In the genomic region with DNA sequence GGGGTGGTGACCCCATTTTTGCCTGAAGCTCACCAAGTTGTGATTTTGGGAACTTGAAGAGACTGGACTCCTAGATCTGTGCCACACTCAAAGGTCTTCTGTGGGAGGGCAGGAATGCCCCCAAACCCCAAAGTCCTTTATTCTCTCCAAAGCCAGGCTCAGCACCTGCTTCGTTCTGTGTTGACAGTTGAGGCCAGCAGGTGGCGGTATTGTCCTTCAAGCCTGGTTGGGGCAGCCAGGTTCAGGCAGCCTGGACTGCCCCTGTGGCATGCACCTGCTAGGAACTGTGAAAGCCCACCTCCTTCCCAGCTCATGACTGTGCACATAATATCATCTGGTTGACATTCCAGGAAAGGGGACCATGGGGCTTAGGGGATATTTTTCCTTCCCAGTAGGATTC, we compare ENCODE assay signal across 9 mouse cellular contexts.
DNase-seq lines count a peak whose midpoint lies in the region; ATAC-seq and TF ChIP-seq lines count a peak whose summit lies in the region.
"Had no signal": no experiment of that assay in that cellular context is flagged by ENCODE, and none has a peak within 500 bp of the region (broad histone marks: within the 10 kb centered on the region; RNA-seq: fewer than 3 reads in every experiment).

No protein-coding gene starts in this region.

- WGBS in cerebellum, adult 2 months = 48% methylated on average over 2 of the region's 2 CpGs
- WGBS in kidney, adult 2 months = 58% methylated on average over 2 of the region's 2 CpGs
- 50% methylated on average over 2 of the region's 2 CpGs for WGBS in kidney, embryonic 15.5 days
- WGBS in embryonic facial prominence, embryonic 10.5 days = 48% methylated on average over 2 of the region's 2 CpGs

- no peak for ATAC-seq in kidney, embryonic 15.5 days (replicated peaks; ENCODE audit: low FRiP score)

- TF ChIP-seq CTCF in cerebellum, adult 2 months (IDR thresholded peaks at IDR 0.05; ENCODE audit: borderline replicate concordance, insufficient read depth, low read depth, low read length) = peak; percentile 30; the same call in 1 of the 2 replicates
- TF ChIP-seq CTCF in kidney, adult 2 months (conservative IDR thresholded peaks at IDR 0.05; ENCODE audit: insufficient read depth, insufficient read length, low read depth, low read length) = peak; percentile 46

- DNase-seq in cerebellum, adult 2 months = no peak
- DNase-seq in cerebellum, adult 11-12 months = no peak
- peak; percentile 8 for DNase-seq in kidney, adult 2 months
- DNase-seq in 416B (ENCODE audit: low read depth) = peak; percentile 27
- DNase-seq in embryonic facial prominence, embryonic 10.5 days (ENCODE audit: low spot score) = peak; percentile 17
- DNase-seq in ovary, postnatal 10 days (ENCODE audit: low spot score) = no peak
- DNase-seq in gastrocnemius, postnatal 36 days = no peak
- DNase-seq: lung, postnatal 4 days had no signal

- H3K36me3 ChIP-seq in kidney, adult 2 months (ENCODE audit: control insufficient read depth, insufficient read depth, low read length) = no peaks in the 10 kb centered on the region
- H3K36me3 ChIP-seq in kidney, embryonic 15.5 days = no peaks in the 10 kb centered on the region
- H3K36me3 ChIP-seq in embryonic facial prominence, embryonic 10.5 days (replicated peaks) = no peaks in the 10 kb centered on the region

- H3K4me2 ChIP-seq in kidney, embryonic 15.5 days = no peak overlapping the region

- 0 out of 2 replicates have a peak, but pooled peaks cover 7% of the 10 kb centered on the region for H3K9me3 ChIP-seq in kidney, embryonic 15.5 days (replicated peaks)
- peaks cover 27% of the 10 kb centered on the region; the same call in 1 of the 2 replicates for H3K9me3 ChIP-seq in embryonic facial prominence, embryonic 10.5 days

- TF ChIP-seq POLR2A in cerebellum, adult 2 months (IDR thresholded peaks at IDR 0.05; ENCODE audit: borderline replicate concordance, insufficient read depth, low read length) = no peak
- no peak for TF ChIP-seq POLR2A in kidney, adult 2 months (IDR thresholded peaks at IDR 0.05; ENCODE audit: low read depth, low read length)

- H3K4me3 ChIP-seq in cerebellum, adult 2 months (replicated peaks; ENCODE audit: insufficient read depth, low read depth, low read length) = no peak overlapping the region
- no peak overlapping the region for H3K4me3 ChIP-seq in kidney, adult 2 months (ENCODE audit: insufficient read depth, low read depth, low read length)
- H3K4me3 ChIP-seq in kidney, embryonic 15.5 days (replicated peaks) = no peak overlapping the region
- no peak overlapping the region for H3K4me3 ChIP-seq in embryonic facial prominence, embryonic 10.5 days

- intact Hi-C loops in gastrocnemius, postnatal 36 days (cut with DNase I) = no loop called here

- H3K4me1 ChIP-seq in cerebellum, adult 2 months (ENCODE audit: control insufficient read depth, insufficient read depth, low read length) = no peaks in the 10 kb centered on the region
- H3K4me1 ChIP-seq in kidney, adult 2 months (ENCODE audit: control insufficient read depth, insufficient read depth, low read length) = no peaks in the 10 kb centered on the region
- no peaks in the 10 kb centered on the region for H3K4me1 ChIP-seq in kidney, embryonic 15.5 days
- H3K4me1 ChIP-seq in embryonic facial prominence, embryonic 10.5 days = no peaks in the 10 kb centered on the region

- no peaks in the 10 kb centered on the region for H3K27me3 ChIP-seq in cerebellum, adult 2 months (ENCODE audit: control insufficient read depth, insufficient read depth, low read length)
- no peaks in the 10 kb centered on the region for H3K27me3 ChIP-seq in kidney, adult 2 months (replicated peaks; ENCODE audit: control insufficient read depth, insufficient read depth, low read length)
- no peaks in the 10 kb centered on the region for H3K27me3 ChIP-seq in kidney, embryonic 15.5 days
- no peaks in the 10 kb centered on the region for H3K27me3 ChIP-seq in embryonic facial prominence, embryonic 10.5 days (replicated peaks; ENCODE audit: low read depth, poor library complexity, severe bottlenecking)

- no peak overlapping the region for H3K9ac ChIP-seq in kidney, embryonic 15.5 days

- H3K27ac ChIP-seq in cerebellum, adult 2 months (ENCODE audit: insufficient read depth, low read length) = no peak overlapping the region
- H3K27ac ChIP-seq in kidney, adult 2 months (ENCODE audit: insufficient read depth, low read depth, low read length) = no peak overlapping the region
- no peak overlapping the region for H3K27ac ChIP-seq in kidney, embryonic 15.5 days
- no peak overlapping the region for H3K27ac ChIP-seq in embryonic facial prominence, embryonic 10.5 days (replicated peaks)

Comparison
In these comparisons a context has a peak if more than half of its experiments do, and no peak if none do; other contexts are left out.
1. DNase-seq: peak in kidney, adult 2 months (single experiment), 416B (single experiment) and embryonic facial prominence, embryonic 10.5 days (single experiment); none in cerebellum, adult 2 months (0 of 2), cerebellum, adult 11-12 months (single experiment), ovary, postnatal 10 days (single experiment) and gastrocnemius, postnatal 36 days (0 of 2).